Mouse (Mus musculus): Measurements from ENCODE around the gene Auts2. TPM values are rescaled to one million over a fixed set of nuclear protein-coding genes. Genes with fewer than 3 reads are reported as not detected.

Auts2 gene
- polyA plus RNA-seq, 1 experiment from 2014 or later = 30.4 TPM

GRCm38 (mm10) chr5:131468609-131469008 is 1074.5 kb downstream of the Auts2 start:
- Histone ChIP-seq H3K27me3 (replicated peaks; ENCODE audit: control insufficient read depth, insufficient read depth, low read length) (no peaks in the 10 kb centered on the region), H3K4me2 (ENCODE audit: low read length) (no peak overlapping the region), H3K9me3 (ENCODE audit: control insufficient read depth, low read length) (no peaks in the 10 kb centered on the region), H3K27ac (ENCODE audit: low read depth) (no peak overlapping the region), H3K9ac (ENCODE audit: low read length) (no peak overlapping the region), H3K4me1 (replicated peaks; ENCODE audit: control insufficient read depth, insufficient read depth, low read length) (no peaks in the 10 kb centered on the region), H3K36me3 (ENCODE audit: control insufficient read depth, insufficient read depth, low read length) (peaks cover 64% of the 10 kb centered on the region), H3K4me3 (ENCODE audit: low read depth, low read length) (no peak overlapping the region)
- 97% methylated on average over 4 of the region's 4 CpGs for WGBS
- ATAC-seq (replicated peaks; ENCODE audit: low FRiP score, low TSS enrichment, low read depth) (no peak), DNase-seq (ENCODE audit: low spot score) (no peak)

DNA sequence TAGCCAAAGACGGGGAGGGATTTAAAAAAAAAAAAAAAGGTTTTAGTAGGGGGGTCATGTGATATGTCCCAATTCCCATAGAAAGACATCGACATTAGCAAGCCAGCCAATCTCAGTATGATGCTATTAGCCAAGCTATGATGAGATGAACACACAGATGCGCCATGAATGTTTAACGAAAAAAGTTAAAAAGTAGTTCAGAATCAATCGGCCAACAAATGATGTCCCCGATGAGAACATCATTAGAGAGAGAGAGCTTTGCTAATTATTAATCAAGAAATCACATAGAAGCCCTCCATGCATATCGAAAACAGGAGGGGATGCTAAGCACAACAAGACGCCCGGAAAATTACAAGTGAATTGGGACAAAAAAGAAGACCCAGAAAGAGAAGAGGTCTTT is 1077.0 kb downstream of the Auts2 start:
- DNase-seq (ENCODE audit: low spot score) = no peak
- Histone ChIP-seq H3K4me2 (ENCODE audit: low read length) (no peak overlapping the region), H3K4me3 (ENCODE audit: low read depth, low read length) (no peak overlapping the region), H3K36me3 (ENCODE audit: control insufficient read depth, insufficient read depth, low read length) (peaks cover 59% of the 10 kb centered on the region), H3K27me3 (replicated peaks; ENCODE audit: control insufficient read depth, insufficient read depth, low read length) (no peaks in the 10 kb centered on the region), H3K9ac (ENCODE audit: low read length) (no peak overlapping the region), H3K27ac (ENCODE audit: low read depth) (no peak overlapping the region), H3K4me1 (replicated peaks; ENCODE audit: control insufficient read depth, insufficient read depth, low read length) (no peaks in the 10 kb centered on the region), H3K9me3 (ENCODE audit: control insufficient read depth, low read length) (no peaks in the 10 kb centered on the region)
- WGBS = 93% methylated on average over 9 of the region's 9 CpGs
- ATAC-seq (replicated peaks; ENCODE audit: low FRiP score, low TSS enrichment, low read depth) = no peak

GRCm38 (mm10) chr5:131463402-131463801 is 1079.7 kb downstream of the Auts2 start:
- Histone ChIP-seq H3K36me3 (ENCODE audit: control insufficient read depth, insufficient read depth, low read length) (peaks cover 64% of the 10 kb centered on the region), H3K4me3 (ENCODE audit: low read depth, low read length) (no peak overlapping the region), H3K4me2 (ENCODE audit: low read length) (no peak overlapping the region), H3K9me3 (ENCODE audit: control insufficient read depth, low read length) (no peaks in the 10 kb centered on the region), H3K27me3 (replicated peaks; ENCODE audit: control insufficient read depth, insufficient read depth, low read length) (no peaks in the 10 kb centered on the region), H3K4me1 (replicated peaks; ENCODE audit: control insufficient read depth, insufficient read depth, low read length) (no peaks in the 10 kb centered on the region), H3K9ac (ENCODE audit: low read length) (no peak overlapping the region), H3K27ac (ENCODE audit: low read depth) (no peak overlapping the region)
- DNase-seq (ENCODE audit: low spot score) (no peak), ATAC-seq (replicated peaks; ENCODE audit: low FRiP score, low TSS enrichment, low read depth) (no peak)
- WGBS = 93% methylated on average over 6 of the region's 6 CpGs

DNA sequence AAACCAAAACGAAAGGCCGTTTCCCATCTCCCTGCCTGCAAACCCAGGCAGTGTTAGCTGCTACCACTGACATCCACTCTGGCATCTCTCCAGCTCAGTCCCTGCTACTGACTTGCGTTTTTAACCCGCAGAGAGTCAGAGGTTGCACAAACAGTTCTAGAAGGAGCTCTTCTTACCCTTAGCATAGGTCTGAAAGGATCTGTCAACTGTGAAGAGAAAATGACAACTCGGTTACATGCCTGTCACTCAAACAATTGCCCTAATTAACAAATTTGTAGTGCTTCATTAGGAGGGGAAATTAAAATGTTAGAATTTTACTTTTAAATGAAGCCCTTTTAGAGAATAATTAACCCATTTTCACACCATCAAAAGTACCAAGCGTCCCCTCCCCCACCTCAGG is 1083.2 kb downstream of the Auts2 start:
- Histone ChIP-seq H3K9ac (ENCODE audit: low read length) (no peak overlapping the region), H3K4me1 (replicated peaks; ENCODE audit: control insufficient read depth, insufficient read depth, low read length) (no peaks in the 10 kb centered on the region), H3K9me3 (ENCODE audit: control insufficient read depth, low read length) (no peaks in the 10 kb centered on the region), H3K4me3 (ENCODE audit: low read depth, low read length) (no peak overlapping the region), H3K36me3 (ENCODE audit: control insufficient read depth, insufficient read depth, low read length) (peaks cover 83% of the 10 kb centered on the region), H3K27ac (ENCODE audit: low read depth) (no peak overlapping the region), H3K4me2 (ENCODE audit: low read length) (no peak overlapping the region), H3K27me3 (replicated peaks; ENCODE audit: control insufficient read depth, insufficient read depth, low read length) (no peaks in the 10 kb centered on the region)
- 91% methylated on average over 6 of the region's 6 CpGs for WGBS
- DNase-seq (ENCODE audit: low spot score) (no peak), ATAC-seq (replicated peaks; ENCODE audit: low FRiP score, low TSS enrichment, low read depth) (no peak)

GRCm38 (mm10) chr5:131459549-131459948 is 1083.6 kb downstream of the Auts2 start:
- Histone ChIP-seq H3K27ac (ENCODE audit: low read depth) (no peak overlapping the region), H3K36me3 (ENCODE audit: control insufficient read depth, insufficient read depth, low read length) (peaks cover 81% of the 10 kb centered on the region), H3K27me3 (replicated peaks; ENCODE audit: control insufficient read depth, insufficient read depth, low read length) (no peaks in the 10 kb centered on the region), H3K4me3 (ENCODE audit: low read depth, low read length) (no peak overlapping the region), H3K9ac (ENCODE audit: low read length) (no peak overlapping the region), H3K9me3 (ENCODE audit: control insufficient read depth, low read length) (no peaks in the 10 kb centered on the region), H3K4me2 (ENCODE audit: low read length) (no peak overlapping the region), H3K4me1 (replicated peaks; ENCODE audit: control insufficient read depth, insufficient read depth, low read length) (no peaks in the 10 kb centered on the region)
- WGBS = 78% methylated on average over 2 of the region's 2 CpGs
- no peak for DNase-seq (ENCODE audit: low spot score)
- ATAC-seq (replicated peaks; ENCODE audit: low FRiP score, low TSS enrichment, low read depth) = no peak

- H3K27me3 ChIP-seq (replicated peaks; ENCODE audit: control insufficient read depth, insufficient read depth, low read length) = no peaks in the 10 kb centered on the region
- ATAC-seq (replicated peaks; ENCODE audit: low FRiP score, low TSS enrichment, low read depth) (no peak), DNase-seq (ENCODE audit: low spot score) (no peak)
- no peak overlapping the region for H3K4me2 ChIP-seq (ENCODE audit: low read length)
- H3K36me3 ChIP-seq (ENCODE audit: control insufficient read depth, insufficient read depth, low read length) = peaks cover 88% of the 10 kb centered on the region
- no peak overlapping the region for H3K27ac ChIP-seq (ENCODE audit: low read depth)
- H3K4me1 ChIP-seq (replicated peaks; ENCODE audit: control insufficient read depth, insufficient read depth, low read length) = no peaks in the 10 kb centered on the region
- no peak overlapping the region for H3K9ac ChIP-seq (ENCODE audit: low read length)
- 90% methylated on average over 6 of the region's 6 CpGs for WGBS
- no peak overlapping the region for H3K4me3 ChIP-seq (ENCODE audit: low read depth, low read length)
- no peaks in the 10 kb centered on the region for H3K9me3 ChIP-seq (ENCODE audit: control insufficient read depth, low read length)
Measured at GRCm38 (mm10) chr5:131458700-131459099, 1084.4 kb downstream of the Auts2 start.

GRCm38 (mm10) chr5:131457999-131458398 is 1085.1 kb downstream of the Auts2 start:
- Histone ChIP-seq H3K4me3 (ENCODE audit: low read depth, low read length) (no peak overlapping the region), H3K9ac (ENCODE audit: low read length) (no peak overlapping the region), H3K36me3 (ENCODE audit: control insufficient read depth, insufficient read depth, low read length) (peaks cover 87% of the 10 kb centered on the region), H3K27ac (ENCODE audit: low read depth) (no peak overlapping the region), H3K4me2 (ENCODE audit: low read length) (no peak overlapping the region), H3K27me3 (replicated peaks; ENCODE audit: control insufficient read depth, insufficient read depth, low read length) (no peaks in the 10 kb centered on the region), H3K9me3 (ENCODE audit: control insufficient read depth, low read length) (no peaks in the 10 kb centered on the region), H3K4me1 (replicated peaks; ENCODE audit: control insufficient read depth, insufficient read depth, low read length) (no peaks in the 10 kb centered on the region)
- ATAC-seq (replicated peaks; ENCODE audit: low FRiP score, low TSS enrichment, low read depth) = no peak
- WGBS = 88% methylated on average over 7 of the region's 7 CpGs
- no peak for DNase-seq (ENCODE audit: low spot score)

- 90% methylated on average over 7 of the region's 7 CpGs for WGBS
- DNase-seq (ENCODE audit: low spot score) = no peak
- no peak overlapping the region for H3K27ac ChIP-seq (ENCODE audit: low read depth)
- H3K27me3 ChIP-seq (replicated peaks; ENCODE audit: control insufficient read depth, insufficient read depth, low read length) = no peaks in the 10 kb centered on the region
- peaks cover 95% of the 10 kb centered on the region for H3K36me3 ChIP-seq (ENCODE audit: control insufficient read depth, insufficient read depth, low read length)
- no peaks in the 10 kb centered on the region for H3K9me3 ChIP-seq (ENCODE audit: control insufficient read depth, low read length)
- no peak overlapping the region for H3K4me3 ChIP-seq (ENCODE audit: low read depth, low read length)
- no peak for ATAC-seq (replicated peaks; ENCODE audit: low FRiP score, low TSS enrichment, low read depth)
- H3K9ac ChIP-seq (ENCODE audit: low read length) = no peak overlapping the region
- no peaks in the 10 kb centered on the region for H3K4me1 ChIP-seq (replicated peaks; ENCODE audit: control insufficient read depth, insufficient read depth, low read length)
- H3K4me2 ChIP-seq (ENCODE audit: low read length) = no peak overlapping the region
Measured at GRCm38 (mm10) chr5:131449181-131449868, 1093.8 kb downstream of the Auts2 start.

DNA sequence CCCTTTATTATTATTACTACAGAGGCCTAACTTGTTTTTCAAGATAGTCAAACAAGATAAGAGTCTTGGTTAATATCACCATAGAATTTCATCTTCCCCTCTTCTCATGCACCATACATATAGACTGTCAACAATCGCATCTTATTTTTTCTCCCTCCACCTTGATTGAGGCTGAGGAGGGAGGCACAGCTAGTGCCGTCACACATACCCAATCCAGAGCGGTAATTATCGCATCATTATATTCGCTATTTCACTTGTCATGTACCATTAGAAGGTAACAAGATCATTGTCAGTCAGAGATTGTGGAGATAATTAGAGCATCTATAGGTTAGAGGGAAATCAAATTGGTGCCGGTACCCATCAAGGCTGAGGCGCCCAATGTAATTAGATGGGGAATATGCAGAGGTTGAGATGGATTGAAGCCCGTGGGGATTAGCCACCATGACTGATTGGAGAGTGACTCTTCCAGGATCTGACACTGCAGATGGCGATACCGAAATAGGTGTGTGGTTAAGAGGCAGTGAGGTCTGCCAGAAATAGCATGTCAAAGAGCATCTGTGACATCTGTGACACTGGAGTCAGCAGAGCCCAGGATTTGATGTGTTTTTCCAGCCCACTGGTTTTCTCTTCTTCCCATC is 1107.8 kb downstream of the Auts2 start:
- WGBS = 93% methylated on average over 10 of the region's 10 CpGs
- Histone ChIP-seq H3K27me3 (replicated peaks; ENCODE audit: control insufficient read depth, insufficient read depth, low read length) (no peaks in the 10 kb centered on the region), H3K9me3 (ENCODE audit: control insufficient read depth, low read length) (no peaks in the 10 kb centered on the region), H3K36me3 (ENCODE audit: control insufficient read depth, insufficient read depth, low read length) (peaks cover 29% of the 10 kb centered on the region), H3K9ac (ENCODE audit: low read length) (no peak overlapping the region), H3K4me1 (replicated peaks; ENCODE audit: control insufficient read depth, insufficient read depth, low read length) (no peaks in the 10 kb centered on the region), H3K27ac (ENCODE audit: low read depth) (no peak overlapping the region), H3K4me3 (ENCODE audit: low read depth, low read length) (no peak overlapping the region), H3K4me2 (ENCODE audit: low read length) (no peak overlapping the region)
- DNase-seq (ENCODE audit: low spot score) (no peak), ATAC-seq (replicated peaks; ENCODE audit: low FRiP score, low TSS enrichment, low read depth) (no peak)
